Comparison of ENCODE assay signal across 20 mouse cellular contexts in genomic region chr7:66182075-66182715, GRCm38 (mm10).
DNase-seq lines count a peak whose midpoint lies in the region; ATAC-seq and TF ChIP-seq lines count a peak whose summit lies in the region.
"Had no signal": no experiment of that assay in that cellular context is flagged by ENCODE, and none has a peak within 500 bp of the region (broad histone marks: within the 10 kb centered on the region; RNA-seq: fewer than 3 reads in every experiment).

No protein-coding gene starts in this region.

- intact Hi-C loops in heart, postnatal 14 days (cut with DNase I), result loop anchor here (5.0 kb wide), 1 partner anchor 70 kb away; no protein-coding TSS in a partner anchor

- no peak for TF ChIP-seq EP300 in liver, postnatal 0 days (IDR thresholded peaks at IDR 0.05; ENCODE audit: low read depth)
- no peak for TF ChIP-seq EP300 in ES-Bruce4 (IDR thresholded peaks at IDR 0.05; ENCODE audit: insufficient read depth, low read depth, low read length)

- no peaks in the 10 kb centered on the region for H3K36me3 ChIP-seq in heart, embryonic 10.5 days
- H3K36me3 ChIP-seq in liver, postnatal 0 days (replicated peaks; ENCODE audit: insufficient read depth, low read length), result no peaks in the 10 kb centered on the region
- no peaks in the 10 kb centered on the region for H3K36me3 ChIP-seq in liver, embryonic 12.5 days
- no peaks in the 10 kb centered on the region for H3K36me3 ChIP-seq in ES-Bruce4 (ENCODE audit: control insufficient read depth, insufficient read depth, low read length, poor library complexity, severe bottlenecking)
- H3K36me3 ChIP-seq: hindbrain, embryonic 12.5 days; kidney, embryonic 15.5 days; midbrain, embryonic 15.5 days; neural tube, embryonic 15.5 days had no signal

- H3K4me1 ChIP-seq in heart, embryonic 10.5 days, result peaks cover 20% of the 10 kb centered on the region
- H3K4me1 ChIP-seq in liver, postnatal 0 days (ENCODE audit: insufficient read depth), result peaks cover 14% of the 10 kb centered on the region
- H3K4me1 ChIP-seq in liver, embryonic 12.5 days, result peaks cover 60% of the 10 kb centered on the region
- no peaks in the 10 kb centered on the region for H3K4me1 ChIP-seq in ES-Bruce4 (ENCODE audit: control insufficient read depth, insufficient read depth, low read length)
- H3K4me1 ChIP-seq: neural tube, embryonic 15.5 days had no signal

- DNase-seq in heart, embryonic 10.5 days (ENCODE audit: low spot score), result peak; percentile 70
- DNase-seq in heart, postnatal 14 days, result no peak
- DNase-seq in liver, postnatal 0 days, result no peak
- peak; percentile 48 for DNase-seq in ZHBTc4 (ENCODE audit: low read depth, low spot score)
- DNase-seq in kidney, adult 11 months, result no peak
- DNase-seq: adrenal gland, postnatal 14 days; B cell, adult 2 months; cerebellum, adult 11-12 months; cerebellum, postnatal 25 days; gastrocnemius, postnatal 10 days; kidney, postnatal 4 days; thymus, postnatal 36 days had no signal

- TF ChIP-seq POLR2A in ES-Bruce4 (IDR thresholded peaks at IDR 0.05; ENCODE audit: insufficient read depth, low read length), result no peak

- WGBS in heart, embryonic 10.5 days, result 83% methylated on average over 7 of the region's 7 CpGs
- WGBS in liver, postnatal 0 days (ENCODE audit: insufficient replicate concordance), result 82% methylated on average over 7 of the region's 7 CpGs
- WGBS in liver, embryonic 12.5 days (ENCODE audit: insufficient replicate concordance), result 79% methylated on average over 7 of the region's 7 CpGs

- no peak overlapping the region for H3K9ac ChIP-seq in liver, postnatal 0 days (replicated peaks)
- no peak overlapping the region for H3K9ac ChIP-seq in liver, embryonic 12.5 days
- no peak overlapping the region for H3K9ac ChIP-seq in ES-Bruce4 (ENCODE audit: low read depth, poor library complexity, severe bottlenecking)
- H3K9ac ChIP-seq: forebrain, embryonic 13.5 days; hindbrain, embryonic 12.5 days; kidney, embryonic 15.5 days; midbrain, embryonic 15.5 days; neural tube, embryonic 15.5 days had no signal

- H3K27ac ChIP-seq in heart, embryonic 10.5 days, result no peak overlapping the region
- H3K27ac ChIP-seq in liver, postnatal 0 days (ENCODE audit: low read depth), result no peak overlapping the region
- no peak overlapping the region for H3K27ac ChIP-seq in liver, embryonic 12.5 days
- H3K27ac ChIP-seq in ES-Bruce4 (ENCODE audit: insufficient read depth, low read length), result no peak overlapping the region
- H3K27ac ChIP-seq: forebrain, embryonic 13.5 days; hindbrain, embryonic 12.5 days; kidney, embryonic 15.5 days; midbrain, embryonic 15.5 days; neural tube, embryonic 15.5 days had no signal

- H3K4me3 ChIP-seq in heart, embryonic 10.5 days, result no peak overlapping the region
- no peak overlapping the region for H3K4me3 ChIP-seq in liver, postnatal 0 days (ENCODE audit: low read depth, low read length)
- H3K4me3 ChIP-seq in liver, embryonic 12.5 days, result no peak overlapping the region
- H3K4me3 ChIP-seq in ES-Bruce4 (ENCODE audit: low read depth, low read length), result no peak overlapping the region
- H3K4me3 ChIP-seq: forebrain, embryonic 13.5 days; hindbrain, embryonic 12.5 days; kidney, embryonic 15.5 days; megakaryocyte, embryonic 14.5 days; midbrain, embryonic 15.5 days; neural tube, embryonic 15.5 days had no signal

- TF ChIP-seq CTCF in liver, postnatal 0 days (IDR thresholded peaks at IDR 0.05; ENCODE audit: low read depth), result peak; percentile 38
- peak; percentile 32 for TF ChIP-seq CTCF in ES-Bruce4 (IDR thresholded peaks at IDR 0.05; ENCODE audit: low read depth, low read length)

- H3K9me3 ChIP-seq in heart, embryonic 10.5 days, result no peaks in the 10 kb centered on the region
- no peaks in the 10 kb centered on the region for H3K9me3 ChIP-seq in liver, postnatal 0 days (ENCODE audit: low read length)
- no peaks in the 10 kb centered on the region; the same call in 1 of the 2 replicates for H3K9me3 ChIP-seq in liver, embryonic 12.5 days (replicated peaks)
- no peaks in the 10 kb centered on the region for H3K9me3 ChIP-seq in ES-Bruce4 (replicated peaks; ENCODE audit: control insufficient read depth, insufficient read depth, low read length, poor library complexity, severe bottlenecking)
- H3K9me3 ChIP-seq: forebrain, embryonic 13.5 days; hindbrain, embryonic 12.5 days; kidney, embryonic 15.5 days; midbrain, embryonic 15.5 days; neural tube, embryonic 15.5 days had no signal

- no peak for ATAC-seq in liver, postnatal 0 days
- ATAC-seq in liver, embryonic 12.5 days, result no peak
- ATAC-seq: forebrain, embryonic 13.5 days; midbrain, embryonic 15.5 days had no signal

- no peaks in the 10 kb centered on the region for H3K27me3 ChIP-seq in heart, embryonic 10.5 days (ENCODE audit: insufficient read depth, poor library complexity, severe bottlenecking)
- H3K27me3 ChIP-seq in liver, postnatal 0 days (ENCODE audit: insufficient read depth, low read length), result no peaks in the 10 kb centered on the region
- H3K27me3 ChIP-seq in liver, embryonic 12.5 days (replicated peaks), result no peaks in the 10 kb centered on the region
- H3K27me3 ChIP-seq in ES-Bruce4 (ENCODE audit: control insufficient read depth, insufficient read depth, low read length, poor library complexity, severe bottlenecking), result no peaks in the 10 kb centered on the region
- H3K27me3 ChIP-seq: forebrain, embryonic 13.5 days; hindbrain, embryonic 12.5 days; kidney, embryonic 15.5 days; megakaryocyte, embryonic 14.5 days; midbrain, embryonic 15.5 days; neural tube, embryonic 15.5 days had no signal

- no peak overlapping the region for H3K4me2 ChIP-seq in liver, postnatal 0 days (ENCODE audit: low read depth, low read length)
- no peak overlapping the region for H3K4me2 ChIP-seq in liver, embryonic 12.5 days
- H3K4me2 ChIP-seq: forebrain, embryonic 13.5 days; hindbrain, embryonic 12.5 days; kidney, embryonic 15.5 days; midbrain, embryonic 15.5 days; neural tube, embryonic 15.5 days had no signal

Comparison
In these comparisons a context has a peak if more than half of its experiments do, and no peak if none do; other contexts are left out.
1. DNase-seq: peak in heart, embryonic 10.5 days (single experiment) and ZHBTc4 (single experiment); none in heart, postnatal 14 days (0 of 2), liver, postnatal 0 days (single experiment) and kidney, adult 11 months (single experiment).